19 mouse cellular contexts compared by ENCODE assay signal in the genomic region with DNA sequence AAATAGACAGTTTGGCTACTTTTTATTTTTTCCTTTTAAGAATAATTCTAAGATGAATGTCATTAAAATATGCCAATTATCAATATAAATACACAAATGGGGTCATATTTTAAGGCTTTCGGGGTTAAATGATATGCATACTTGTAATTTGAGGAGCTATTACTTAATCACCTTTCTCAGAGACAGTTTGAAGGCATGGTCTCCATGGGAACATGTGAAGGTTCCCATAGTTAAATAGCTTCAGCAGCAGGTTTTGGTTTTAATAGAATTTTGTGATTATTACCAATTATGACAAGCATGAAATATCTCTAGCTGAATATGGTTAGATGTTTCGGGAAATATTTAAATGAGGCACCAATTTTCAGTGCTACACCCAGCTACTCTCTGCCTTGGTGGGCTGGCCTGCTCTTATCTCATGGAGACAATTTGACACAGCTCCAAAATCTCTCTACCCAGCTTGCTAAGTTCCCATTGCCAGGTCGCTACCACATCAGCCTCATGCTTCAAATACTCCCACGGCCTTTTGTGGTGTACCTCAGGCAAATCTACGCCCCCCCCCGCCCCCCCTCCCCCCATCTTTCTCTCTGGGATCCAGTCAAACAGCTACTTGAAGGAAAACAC.
DNase-seq lines count a peak whose midpoint lies in the region; ATAC-seq lines count a peak whose summit lies in the region.
"Had no signal": no experiment of that assay in that cellular context is flagged by ENCODE, and none has a peak within 500 bp of the region (broad histone marks: within the 10 kb centered on the region; RNA-seq: fewer than 3 reads in every experiment).

No protein-coding gene starts in this region.

- H3K4me1 ChIP-seq in forebrain, embryonic 14.5 days (ENCODE audit: control insufficient read depth, insufficient read depth, low read length) = no peaks in the 10 kb centered on the region
- H3K4me1 ChIP-seq in forebrain, embryonic 12.5 days = peaks cover 5% of the 10 kb centered on the region; the same call in 1 of the 2 replicates
- no peaks in the 10 kb centered on the region for H3K4me1 ChIP-seq in liver, embryonic 11.5 days (replicated peaks; ENCODE audit: control insufficient read depth, insufficient read depth, low read length)
- H3K4me1 ChIP-seq in neural tube, embryonic 13.5 days (replicated peaks) = no peaks in the 10 kb centered on the region
- H3K4me1 ChIP-seq: embryonic facial prominence, embryonic 15.5 days; heart, embryonic 15.5 days; limb, embryonic 15.5 days had no signal

- no peak overlapping the region for H3K27ac ChIP-seq in forebrain, embryonic 14.5 days (ENCODE audit: low read depth, low read length)
- H3K27ac ChIP-seq in forebrain, embryonic 12.5 days = no peak overlapping the region
- H3K27ac ChIP-seq in liver, embryonic 11.5 days (ENCODE audit: low read depth, low read length) = no peak overlapping the region
- no peak overlapping the region for H3K27ac ChIP-seq in neural tube, embryonic 13.5 days (replicated peaks)
- H3K27ac ChIP-seq: embryonic facial prominence, embryonic 15.5 days; heart, adult 2 months; heart, embryonic 15.5 days; limb, embryonic 15.5 days had no signal

- no peaks in the 10 kb centered on the region for H3K36me3 ChIP-seq in forebrain, embryonic 14.5 days (ENCODE audit: control insufficient read depth, insufficient read depth, low read length)
- no peaks in the 10 kb centered on the region for H3K36me3 ChIP-seq in forebrain, embryonic 12.5 days (replicated peaks)
- no peaks in the 10 kb centered on the region for H3K36me3 ChIP-seq in liver, embryonic 11.5 days (ENCODE audit: control insufficient read depth, insufficient read depth, low read length)
- no peaks in the 10 kb centered on the region for H3K36me3 ChIP-seq in neural tube, embryonic 13.5 days
- H3K36me3 ChIP-seq: embryonic facial prominence, embryonic 15.5 days; heart, embryonic 15.5 days; limb, embryonic 15.5 days had no signal

- no peak overlapping the region for H3K4me2 ChIP-seq in forebrain, embryonic 14.5 days (ENCODE audit: low read length)
- H3K4me2 ChIP-seq in forebrain, embryonic 12.5 days = no peak overlapping the region
- H3K4me2 ChIP-seq in liver, embryonic 11.5 days = no peak overlapping the region
- H3K4me2 ChIP-seq in neural tube, embryonic 13.5 days = peak overlapping the region; percentile 13; the same call in 1 of the 2 replicates
- H3K4me2 ChIP-seq: embryonic facial prominence, embryonic 15.5 days; heart, embryonic 15.5 days; limb, embryonic 15.5 days had no signal

- no peaks in the 10 kb centered on the region for H3K9me3 ChIP-seq in forebrain, embryonic 14.5 days (replicated peaks; ENCODE audit: control insufficient read depth, low read length)
- no peaks in the 10 kb centered on the region for H3K9me3 ChIP-seq in forebrain, embryonic 12.5 days
- no peaks in the 10 kb centered on the region for H3K9me3 ChIP-seq in liver, embryonic 11.5 days (ENCODE audit: control insufficient read depth, low read length)
- H3K9me3 ChIP-seq in neural tube, embryonic 13.5 days = no peaks in the 10 kb centered on the region
- H3K9me3 ChIP-seq: embryonic facial prominence, embryonic 15.5 days; heart, embryonic 15.5 days; limb, embryonic 15.5 days had no signal

- no peak overlapping the region for H3K4me3 ChIP-seq in forebrain, embryonic 14.5 days (ENCODE audit: low read depth, low read length)
- H3K4me3 ChIP-seq in forebrain, embryonic 12.5 days (replicated peaks) = no peak overlapping the region
- no peak overlapping the region for H3K4me3 ChIP-seq in liver, embryonic 11.5 days (ENCODE audit: low read depth, low read length)
- no peak overlapping the region for H3K4me3 ChIP-seq in neural tube, embryonic 13.5 days
- H3K4me3 ChIP-seq: embryonic facial prominence, embryonic 15.5 days; heart, adult 2 months; heart, embryonic 15.5 days; limb, embryonic 15.5 days had no signal

- 47% methylated on average over 6 of the region's 6 CpGs for WGBS in forebrain, embryonic 14.5 days
- WGBS in forebrain, embryonic 12.5 days = 49% methylated on average over 6 of the region's 6 CpGs
- 41% methylated on average over 6 of the region's 6 CpGs for WGBS in liver, embryonic 11.5 days
- 52% methylated on average over 6 of the region's 6 CpGs for WGBS in neural tube, embryonic 13.5 days

- no peak for ATAC-seq in forebrain, embryonic 14.5 days
- no peak for ATAC-seq in forebrain, embryonic 12.5 days (ENCODE audit: low FRiP score)
- ATAC-seq in liver, embryonic 11.5 days (replicated peaks; ENCODE audit: low FRiP score) = peak; percentile 54; the same call in 1 of the 2 replicates
- ATAC-seq in neural tube, embryonic 13.5 days (ENCODE audit: low read depth) = no peak
- ATAC-seq: intestine, embryonic 16.5 days had no signal

- H3K27me3 ChIP-seq in forebrain, embryonic 14.5 days (replicated peaks; ENCODE audit: control insufficient read depth, insufficient read depth, low read length) = no peaks in the 10 kb centered on the region
- H3K27me3 ChIP-seq in forebrain, embryonic 12.5 days = no peaks in the 10 kb centered on the region
- H3K27me3 ChIP-seq in liver, embryonic 11.5 days (replicated peaks; ENCODE audit: control insufficient read depth, insufficient read depth, low read length) = no peaks in the 10 kb centered on the region
- H3K27me3 ChIP-seq in neural tube, embryonic 13.5 days = no peaks in the 10 kb centered on the region
- H3K27me3 ChIP-seq: CH12.LX; embryonic facial prominence, embryonic 15.5 days; heart, embryonic 15.5 days; limb, embryonic 15.5 days had no signal

- no peak overlapping the region for H3K9ac ChIP-seq in forebrain, embryonic 14.5 days (ENCODE audit: low read length)
- no peak overlapping the region for H3K9ac ChIP-seq in forebrain, embryonic 12.5 days
- no peak overlapping the region for H3K9ac ChIP-seq in liver, embryonic 11.5 days (ENCODE audit: low read depth, low read length)
- H3K9ac ChIP-seq in neural tube, embryonic 13.5 days = no peak overlapping the region
- H3K9ac ChIP-seq: embryonic facial prominence, embryonic 15.5 days; heart, embryonic 15.5 days; limb, embryonic 15.5 days had no signal

- peak; percentile 1 for DNase-seq in forebrain, embryonic 14.5 days (ENCODE audit: low spot score)
- DNase-seq in liver, embryonic 11.5 days (ENCODE audit: low spot score) = no peak
- no peak for DNase-seq in liver
- DNase-seq in neural tube, embryonic 10.5 days (ENCODE audit: extremely low spot score, low spot score) = no peak
- DNase-seq in adrenal gland, postnatal 10 days = no peak
- DNase-seq: gastrocnemius, postnatal 14 days; heart, adult 2 months; heart, postnatal 4 days; kidney, postnatal 36 days; lung, adult 2 months; lung, postnatal 4 days; thymus, postnatal 25 days had no signal
